Comparison of ENCODE assay signal across 16 mouse cellular contexts in the genomic region with DNA sequence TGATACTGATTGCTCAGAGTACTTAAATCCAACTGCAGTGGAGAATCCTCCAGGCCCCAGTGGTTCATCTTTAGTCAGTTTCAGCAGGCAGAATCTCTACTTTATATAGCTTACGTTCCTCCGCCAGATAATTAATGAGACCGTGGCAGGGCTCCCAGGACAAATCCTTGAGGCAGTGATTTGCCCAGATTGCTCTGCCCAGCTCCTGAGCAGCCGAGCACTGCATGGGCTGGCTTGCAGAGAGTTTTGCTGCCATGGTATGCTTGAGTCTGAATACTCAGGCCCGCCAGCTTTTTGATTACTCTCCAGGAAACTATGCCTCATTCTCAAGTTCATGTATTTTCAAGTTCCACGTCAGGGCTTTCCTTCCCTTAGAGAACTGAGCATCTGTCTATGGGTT.
A peak's percentile ranks its signal among the peaks of the same experiment; 100 is the strongest.
DNase-seq lines count a peak whose midpoint lies in the region; ATAC-seq lines count a peak whose summit lies in the region.
"Had no signal": no experiment of that assay in that cellular context is flagged by ENCODE, and none has a peak within 500 bp of the region (broad histone marks: within the 10 kb centered on the region; RNA-seq: fewer than 3 reads in every experiment).

No protein-coding gene starts in this region.

- ATAC-seq in embryonic facial prominence, embryonic 14.5 days (ENCODE audit: low read depth): peak; percentile 38; the same call in 1 of the 2 replicates
- ATAC-seq: inflammation-experienced regulatory T-cells, adult 6 months; midbrain, embryonic 15.5 days had no signal

- intact Hi-C loops in left cerebral cortex, postnatal 4 days (cut with DNase I): no loop called here

- H3K27ac ChIP-seq in embryonic facial prominence, embryonic 14.5 days (replicated peaks; ENCODE audit: low read depth, low read length): no peak overlapping the region
- no peak overlapping the region for H3K27ac ChIP-seq in embryonic facial prominence, embryonic 10.5 days (replicated peaks)
- H3K27ac ChIP-seq: embryonic facial prominence, embryonic 13.5 days; midbrain, embryonic 15.5 days had no signal

- H3K4me1 ChIP-seq in embryonic facial prominence, embryonic 14.5 days (ENCODE audit: control insufficient read depth, insufficient read depth, low read length): peaks cover 8% of the 10 kb centered on the region
- H3K4me1 ChIP-seq in embryonic facial prominence, embryonic 10.5 days: peaks cover 13% of the 10 kb centered on the region

- DNase-seq in embryonic facial prominence, embryonic 14.5 days (ENCODE audit: low spot score): peak; percentile 83
- DNase-seq in embryonic facial prominence, embryonic 10.5 days (ENCODE audit: low spot score): no peak
- DNase-seq in left cerebral cortex, postnatal 4 days: peak; percentile 40
- no peak for DNase-seq in left cerebral cortex, adult 8-10 months (ENCODE audit: low spot score in 2 of 2)
- DNase-seq in adrenal gland, postnatal 14 days: peak; percentile 61
- DNase-seq in gonadal fat pad, adult 2 months (ENCODE audit: low read depth): peak; percentile 77
- DNase-seq in layer of hippocampus, adult 9-10 months (ENCODE audit: low spot score): no peak
- DNase-seq in layer of hippocampus, postnatal 14 days (ENCODE audit: low spot score in 2 of 2): no peak
- DNase-seq: cerebellum, adult 8-10 months; kidney, postnatal 25 days; lung, adult 2 months; spleen, adult 18-20 months had no signal

- WGBS in embryonic facial prominence, embryonic 14.5 days: 50% methylated on average over 6 of the region's 6 CpGs
- WGBS in embryonic facial prominence, embryonic 10.5 days: 90% methylated on average over 6 of the region's 6 CpGs

- no peak overlapping the region for H3K4me2 ChIP-seq in embryonic facial prominence, embryonic 14.5 days (ENCODE audit: low read depth, low read length)
- H3K4me2 ChIP-seq: embryonic facial prominence, embryonic 13.5 days; midbrain, embryonic 15.5 days had no signal

- H3K36me3 ChIP-seq in embryonic facial prominence, embryonic 14.5 days (ENCODE audit: control insufficient read depth, insufficient read depth, low read length): peaks cover 8% of the 10 kb centered on the region
- H3K36me3 ChIP-seq in embryonic facial prominence, embryonic 10.5 days (replicated peaks): peaks cover 22% of the 10 kb centered on the region
- H3K36me3 ChIP-seq: G1E; midbrain, embryonic 15.5 days had no signal

- no peaks in the 10 kb centered on the region for H3K9me3 ChIP-seq in embryonic facial prominence, embryonic 14.5 days (ENCODE audit: control insufficient read depth, low read length)
- no peaks in the 10 kb centered on the region for H3K9me3 ChIP-seq in embryonic facial prominence, embryonic 10.5 days
- H3K9me3 ChIP-seq: embryonic facial prominence, embryonic 13.5 days; G1E; midbrain, embryonic 15.5 days had no signal

- H3K9ac ChIP-seq in embryonic facial prominence, embryonic 14.5 days (ENCODE audit: low read depth, low read length): 0 out of 2 replicates have a peak overlapping the region, but pooled peaks have one; percentile 14
- H3K9ac ChIP-seq: embryonic facial prominence, embryonic 13.5 days; midbrain, embryonic 15.5 days had no signal

- no peak overlapping the region for H3K4me3 ChIP-seq in embryonic facial prominence, embryonic 14.5 days (ENCODE audit: low read depth, low read length)
- no peak overlapping the region for H3K4me3 ChIP-seq in embryonic facial prominence, embryonic 10.5 days
- H3K4me3 ChIP-seq: embryonic facial prominence, embryonic 13.5 days; midbrain, embryonic 15.5 days had no signal

- no peaks in the 10 kb centered on the region for H3K27me3 ChIP-seq in embryonic facial prominence, embryonic 14.5 days (replicated peaks; ENCODE audit: control insufficient read depth, insufficient read depth, low read length)
- H3K27me3 ChIP-seq in embryonic facial prominence, embryonic 10.5 days (replicated peaks; ENCODE audit: low read depth, poor library complexity, severe bottlenecking): no peaks in the 10 kb centered on the region
- H3K27me3 ChIP-seq: embryonic facial prominence, embryonic 13.5 days; midbrain, embryonic 15.5 days had no signal

Comparison
In these comparisons a context has a peak if more than half of its experiments do, and no peak if none do; other contexts are left out.
1. DNase-seq: peak in embryonic facial prominence, embryonic 14.5 days (single experiment), left cerebral cortex, postnatal 4 days (single experiment), adrenal gland, postnatal 14 days (single experiment) and gonadal fat pad, adult 2 months (single experiment); none in embryonic facial prominence, embryonic 10.5 days (single experiment), left cerebral cortex, adult 8-10 months (0 of 2), layer of hippocampus, adult 9-10 months (single experiment) and layer of hippocampus, postnatal 14 days (0 of 2).